ENCODE assay signal across 11 mouse cellular contexts in genomic region chr12:110020541-110021470, GRCm38 (mm10).
DNase-seq lines count a peak whose midpoint lies in the region; ATAC-seq and TF ChIP-seq lines count a peak whose summit lies in the region.
"Had no signal": no experiment of that assay in that cellular context is flagged by ENCODE, and none has a peak within 500 bp of the region (broad histone marks: within the 10 kb centered on the region; RNA-seq: fewer than 3 reads in every experiment).

No protein-coding gene starts in this region.

- H3K4me3 ChIP-seq in kidney, postnatal 0 days (replicated peaks; ENCODE audit: low read depth, low read length): no peak overlapping the region
- no peak overlapping the region for H3K4me3 ChIP-seq in embryonic facial prominence, embryonic 10.5 days
- H3K4me3 ChIP-seq in limb, embryonic 13.5 days: no peak overlapping the region
- H3K4me3 ChIP-seq: embryonic facial prominence, embryonic 15.5 days had no signal

- ATAC-seq in kidney, postnatal 0 days (replicated peaks; ENCODE audit: low FRiP score, low read depth): no peak
- 0 out of 2 replicates have a peak, but pooled peaks have one; percentile 54 for ATAC-seq in limb, embryonic 13.5 days (ENCODE audit: low FRiP score, low read depth)

- no peak overlapping the region for H3K4me2 ChIP-seq in kidney, postnatal 0 days (ENCODE audit: low read length)
- 0 out of 2 replicates have a peak overlapping the region, but pooled peaks have one; percentile 3 for H3K4me2 ChIP-seq in limb, embryonic 13.5 days (replicated peaks)
- H3K4me2 ChIP-seq: embryonic facial prominence, embryonic 15.5 days had no signal

- no peaks in the 10 kb centered on the region for H3K9me3 ChIP-seq in kidney, postnatal 0 days (replicated peaks; ENCODE audit: low read length)
- H3K9me3 ChIP-seq in embryonic facial prominence, embryonic 10.5 days: no peaks in the 10 kb centered on the region
- H3K9me3 ChIP-seq in limb, embryonic 13.5 days: peaks cover 4% of the 10 kb centered on the region; the same call in 1 of the 2 replicates
- H3K9me3 ChIP-seq: embryonic facial prominence, embryonic 15.5 days had no signal

- 0 out of 2 replicates have a peak overlapping the region, but pooled peaks have one; percentile 1 for H3K27ac ChIP-seq in kidney, postnatal 0 days
- peak overlapping the region; percentile 11; the same call in 1 of the 2 replicates for H3K27ac ChIP-seq in embryonic facial prominence, embryonic 10.5 days (replicated peaks)
- H3K27ac ChIP-seq in limb, embryonic 13.5 days: no peak overlapping the region
- H3K27ac ChIP-seq: embryonic facial prominence, embryonic 15.5 days had no signal

- no peaks in the 10 kb centered on the region for H3K4me1 ChIP-seq in kidney, postnatal 0 days (replicated peaks; ENCODE audit: insufficient read depth, low read length)
- peaks cover 41% of the 10 kb centered on the region for H3K4me1 ChIP-seq in embryonic facial prominence, embryonic 10.5 days
- peaks cover 20% of the 10 kb centered on the region for H3K4me1 ChIP-seq in limb, embryonic 13.5 days

- H3K27me3 ChIP-seq in kidney, postnatal 0 days (ENCODE audit: insufficient read depth, low read length): no peaks in the 10 kb centered on the region
- no peaks in the 10 kb centered on the region; the same call in 1 of the 2 replicates for H3K27me3 ChIP-seq in embryonic facial prominence, embryonic 10.5 days (replicated peaks; ENCODE audit: low read depth, poor library complexity, severe bottlenecking)
- H3K27me3 ChIP-seq in limb, embryonic 13.5 days: peaks cover 13% of the 10 kb centered on the region
- H3K27me3 ChIP-seq: CH12.LX had no signal

- peak; percentile 72 for DNase-seq in kidney, postnatal 0 days (ENCODE audit: low spot score)
- no peak for DNase-seq in kidney, postnatal 10 days
- DNase-seq in embryonic facial prominence, embryonic 10.5 days (ENCODE audit: low spot score): no peak
- DNase-seq in lung, postnatal 14 days: peak; percentile 57
- no peak for DNase-seq in thymus, postnatal 14 days
- no peak for DNase-seq in spleen, postnatal 4 days (ENCODE audit: low spot score in 2 of 2)
- no peak for DNase-seq in left cerebral cortex, postnatal 25 days (ENCODE audit: low spot score in 2 of 2)
- DNase-seq: cerebellum, adult 9-10 months had no signal

- no peaks in the 10 kb centered on the region for H3K36me3 ChIP-seq in kidney, postnatal 0 days (ENCODE audit: insufficient read depth, low read length)
- no peaks in the 10 kb centered on the region for H3K36me3 ChIP-seq in embryonic facial prominence, embryonic 10.5 days (replicated peaks)
- H3K36me3 ChIP-seq in limb, embryonic 13.5 days: no peaks in the 10 kb centered on the region
- H3K36me3 ChIP-seq: embryonic facial prominence, embryonic 15.5 days had no signal

- intact Hi-C loops in left cerebral cortex, postnatal 25 days (cut with DNase I): no loop called here

- TF ChIP-seq CTCF in kidney, postnatal 0 days (IDR thresholded peaks at IDR 0.05; ENCODE audit: low read depth): no peak

- H3K9ac ChIP-seq in kidney, postnatal 0 days (ENCODE audit: low read depth, low read length): no peak overlapping the region
- no peak overlapping the region for H3K9ac ChIP-seq in limb, embryonic 13.5 days
- H3K9ac ChIP-seq: embryonic facial prominence, embryonic 15.5 days had no signal

- 26% methylated on average over 19 of the region's 19 CpGs for WGBS in kidney, postnatal 0 days
- WGBS in embryonic facial prominence, embryonic 10.5 days: 64% methylated on average over 19 of the region's 19 CpGs
- WGBS in limb, embryonic 13.5 days: 43% methylated on average over 19 of the region's 19 CpGs

Comparison
In these comparisons a context has a peak if more than half of its experiments do, and no peak if none do; other contexts are left out.
1. DNase-seq: peak in kidney, postnatal 0 days (single experiment) and lung, postnatal 14 days (single experiment); none in kidney, postnatal 10 days (single experiment), embryonic facial prominence, embryonic 10.5 days (single experiment), thymus, postnatal 14 days (single experiment), spleen, postnatal 4 days (0 of 2) and left cerebral cortex, postnatal 25 days (0 of 2).